ENCODE assay signal across 8 mouse cellular contexts in genomic region chr13:88823522-88824419, GRCm38 (mm10). TPM values are rescaled to one million over a fixed set of nuclear protein-coding genes. Genes with fewer than 3 reads are reported as not detected.
DNase-seq lines count a peak whose midpoint lies in the region; ATAC-seq and TF ChIP-seq lines count a peak whose summit lies in the region.

No protein-coding gene starts in this region.

- TF ChIP-seq POLR2A in limb, embryonic 14.5 days (IDR thresholded peaks at IDR 0.05; ENCODE audit: borderline replicate concordance, extremely low read depth, insufficient read depth, insufficient read length), result no peak

- no peak overlapping the region for H3K9ac ChIP-seq in embryonic facial prominence, embryonic 15.5 days
- peak overlapping the region; percentile 35 for H3K9ac ChIP-seq in kidney, embryonic 15.5 days
- peak overlapping the region; percentile 52 for H3K9ac ChIP-seq in limb, embryonic 14.5 days (ENCODE audit: low read depth, low read length, severe bottlenecking)
- peak overlapping the region; percentile 57 for H3K9ac ChIP-seq in neural tube, embryonic 11.5 days (ENCODE audit: low read length)

- WGBS in embryonic facial prominence, embryonic 15.5 days, result 2% methylated on average over 25 of the region's 25 CpGs
- WGBS in kidney, embryonic 15.5 days, result 1% methylated on average over 25 of the region's 25 CpGs
- WGBS in limb, embryonic 14.5 days, result 1% methylated on average over 25 of the region's 25 CpGs
- WGBS in neural tube, embryonic 11.5 days, result 1% methylated on average over 25 of the region's 25 CpGs

- peak overlapping the region; percentile 93 for H3K4me2 ChIP-seq in embryonic facial prominence, embryonic 15.5 days (replicated peaks)
- peak overlapping the region; percentile 96 for H3K4me2 ChIP-seq in kidney, embryonic 15.5 days
- peak overlapping the region; percentile 98 for H3K4me2 ChIP-seq in limb, embryonic 14.5 days (replicated peaks; ENCODE audit: low read depth, low read length, severe bottlenecking)
- H3K4me2 ChIP-seq in neural tube, embryonic 11.5 days (ENCODE audit: low read depth), result peak overlapping the region; percentile 97

- DNase-seq in limb, embryonic 14.5 days (ENCODE audit: low spot score), result peak; percentile 54
- peak; percentile 77 for DNase-seq in neural tube, embryonic 11.5 days (ENCODE audit: low spot score)
- no peak for DNase-seq in thymus, postnatal 14 days

- peaks cover 51% of the 10 kb centered on the region for H3K4me1 ChIP-seq in megakaryocyte, embryonic 14.5 days
- H3K4me1 ChIP-seq in embryonic facial prominence, embryonic 15.5 days, result no peaks in the 10 kb centered on the region; the same call in 1 of the 2 replicates
- H3K4me1 ChIP-seq in kidney, embryonic 15.5 days, result peaks cover 12% of the 10 kb centered on the region
- H3K4me1 ChIP-seq in limb, embryonic 14.5 days (ENCODE audit: control insufficient read depth, insufficient read depth, low read length), result 0 out of 2 replicates have a peak, but pooled peaks cover 2% of the 10 kb centered on the region
- H3K4me1 ChIP-seq in neural tube, embryonic 11.5 days (ENCODE audit: control insufficient read depth, insufficient read depth, low read length), result no peaks in the 10 kb centered on the region

- H3K9me3 ChIP-seq in megakaryocyte, embryonic 14.5 days, result no peaks in the 10 kb centered on the region
- H3K9me3 ChIP-seq in embryonic facial prominence, embryonic 15.5 days (replicated peaks), result no peaks in the 10 kb centered on the region
- no peaks in the 10 kb centered on the region for H3K9me3 ChIP-seq in kidney, embryonic 15.5 days (replicated peaks)
- H3K9me3 ChIP-seq in limb, embryonic 14.5 days (ENCODE audit: control insufficient read depth, low read length), result no peaks in the 10 kb centered on the region
- no peaks in the 10 kb centered on the region for H3K9me3 ChIP-seq in neural tube, embryonic 11.5 days (ENCODE audit: control insufficient read depth, low read length)

- peaks cover 25% of the 10 kb centered on the region for H3K27me3 ChIP-seq in megakaryocyte, embryonic 14.5 days (replicated peaks)
- no peaks in the 10 kb centered on the region for H3K27me3 ChIP-seq in embryonic facial prominence, embryonic 15.5 days
- peaks cover 31% of the 10 kb centered on the region for H3K27me3 ChIP-seq in kidney, embryonic 15.5 days
- H3K27me3 ChIP-seq in limb, embryonic 14.5 days (ENCODE audit: control insufficient read depth, insufficient read depth, low read length), result peaks cover 4% of the 10 kb centered on the region; the same call in 1 of the 2 replicates
- H3K27me3 ChIP-seq in neural tube, embryonic 11.5 days (ENCODE audit: control insufficient read depth, insufficient read depth, low read length), result peaks cover 3% of the 10 kb centered on the region; the same call in 1 of the 2 replicates

- no peaks in the 10 kb centered on the region for H3K36me3 ChIP-seq in megakaryocyte, embryonic 14.5 days (replicated peaks; ENCODE audit: low read length)
- no peaks in the 10 kb centered on the region for H3K36me3 ChIP-seq in embryonic facial prominence, embryonic 15.5 days
- H3K36me3 ChIP-seq in kidney, embryonic 15.5 days, result no peaks in the 10 kb centered on the region
- H3K36me3 ChIP-seq in limb, embryonic 14.5 days (ENCODE audit: control insufficient read depth, insufficient read depth, low read length), result no peaks in the 10 kb centered on the region
- H3K36me3 ChIP-seq in neural tube, embryonic 11.5 days (ENCODE audit: control insufficient read depth, insufficient read depth, low read length), result no peaks in the 10 kb centered on the region

- peak overlapping the region; percentile 91 for H3K4me3 ChIP-seq in megakaryocyte, embryonic 14.5 days (replicated peaks)
- H3K4me3 ChIP-seq in embryonic facial prominence, embryonic 15.5 days (replicated peaks), result peak overlapping the region; percentile 61
- peak overlapping the region; percentile 68 for H3K4me3 ChIP-seq in kidney, embryonic 15.5 days (replicated peaks)
- H3K4me3 ChIP-seq in limb, embryonic 14.5 days (replicated peaks; ENCODE audit: low read length), result peak overlapping the region; percentile 68
- peak overlapping the region; percentile 69 for H3K4me3 ChIP-seq in neural tube, embryonic 11.5 days (ENCODE audit: low read depth, low read length)

- no peak for ATAC-seq in megakaryocyte, adult 5-6 weeks (ENCODE audit: poor library complexity, severe bottlenecking)
- ATAC-seq in embryonic facial prominence, embryonic 15.5 days (ENCODE audit: insufficient number of reproducible peaks, low FRiP score, low TSS enrichment, low read depth), result peak; percentile 66; the same call in 1 of the 2 replicates
- no peak; the same call in 1 of the 2 replicates for ATAC-seq in kidney, embryonic 15.5 days (replicated peaks; ENCODE audit: low FRiP score)
- ATAC-seq in limb, embryonic 14.5 days (ENCODE audit: low FRiP score, low read depth), result peak; percentile 35; the same call in 1 of the 2 replicates
- ATAC-seq in neural tube, embryonic 11.5 days (ENCODE audit: insufficient read depth, low FRiP score, low TSS enrichment), result peak; percentile 46; the same call in 1 of the 2 replicates
- ATAC-seq in erythroblast, adult 5-6 weeks (replicated peaks; ENCODE audit: low FRiP score, poor library complexity, severe bottlenecking), result no peak

- no peak overlapping the region; the same call in 1 of the 2 replicates for H3K27ac ChIP-seq in embryonic facial prominence, embryonic 15.5 days (replicated peaks)
- no peak overlapping the region for H3K27ac ChIP-seq in kidney, embryonic 15.5 days
- H3K27ac ChIP-seq in limb, embryonic 14.5 days (replicated peaks; ENCODE audit: low read depth, low read length), result no peak overlapping the region
- 0 out of 2 replicates have a peak overlapping the region, but pooled peaks have one; percentile 15 for H3K27ac ChIP-seq in neural tube, embryonic 11.5 days (ENCODE audit: low read depth, low read length)

RNA-seq across cellular contexts. Expression of gene Edil3, which starts 2.5 kb away (rescaled TPM):
- 0.89 TPM in 1 of 2 replicates, not detected in the other for polyA plus RNA-seq in megakaryocyte, embryonic 14.5 days (2012; ENCODE audit: insufficient read depth, low replicate concordance)
- 0.09 and 0.13 TPM in 2 replicates for total RNA-seq in megakaryocyte, adult 5-6 weeks (2015)
- total RNA-seq in megakaryocyte, adult 5-6 weeks (2017), result 0.26 TPM in 1 of 2 replicates, not detected in the other
- polyA plus RNA-seq in embryonic facial prominence, embryonic 15.5 days (2015; fragmentation: Nextera tagmentation; extraction: Ambion mirVana), result 11.6 and 16.0 TPM in 2 replicates
- polyA plus RNA-seq in kidney, embryonic 15.5 days (2015; fragmentation: Nextera tagmentation; extraction: Ambion mirVana), result 5.9 and 6.1 TPM in 2 replicates
- polyA plus RNA-seq in limb, embryonic 14.5 days (2012; rRNA removed), result 7.8 and 10.7 TPM in 2 replicates
- polyA plus RNA-seq in limb, embryonic 14.5 days (2014; fragmentation: Nextera tagmentation; extraction: Ambion mirVana), result 11.2 and 12.5 TPM in 2 replicates
- 37.8 and 45.1 TPM in 2 replicates for polyA plus RNA-seq in neural tube, embryonic 11.5 days (2014; fragmentation: Nextera tagmentation; extraction: Ambion mirVana)
- total RNA-seq in erythroblast, adult 5-6 weeks (2015; ENCODE audit: low replicate concordance), result 0.58 TPM in 1 of 2 replicates, not detected in the other
- 0.14 and 0.17 TPM in 2 replicates for total RNA-seq in erythroblast, adult 5-6 weeks (2017; ENCODE audit: low replicate concordance)

Comparison
In these comparisons a context has a peak if more than half of its experiments do, and no peak if none do; other contexts are left out.
1. ATAC-seq: peak in embryonic facial prominence, embryonic 15.5 days (single experiment), limb, embryonic 14.5 days (single experiment) and neural tube, embryonic 11.5 days (single experiment); none in megakaryocyte, adult 5-6 weeks (single experiment), kidney, embryonic 15.5 days (single experiment) and erythroblast, adult 5-6 weeks (single experiment).
2. Peak in every context shown above with its lines, with median percentiles within 50 percentile points of each other: H3K4me3 ChIP-seq and H3K4me2 ChIP-seq.